Mouse (Mus musculus) erythroid progenitor cell, adult 5-6 weeks (primary cell): ENCODE measurements around the gene Ttll11. TPM values are rescaled to one million over a fixed set of nuclear protein-coding genes. Genes with fewer than 3 reads are reported as not detected.

Source experiments
- ATAC-seq: replicated peaks from 2 replicates; pipeline ENCODE4 v1.8.0; 2016; ENCODE audit warnings: moderate number of reproducible peaks, mild to moderate bottlenecking, moderate TSS enrichment, inconsistent platforms; ENCODE audit not compliant: poor library complexity, low FRiP score, severe bottlenecking
- total RNA-seq, 2 experiments: library from RNA; stranded (forward) in 1 of 2; stranded (reverse) in 1 of 2; fragments of 150-400 nt in 1 of 2; fragments of 186-747, 209-891 nt in 1 of 2; gene quantifications; 2 replicates each; pipeline versions ENCODE4 v1.2.3 to v1.2.4; 2015 to 2017; ENCODE audit warnings: low replicate concordance in 2 of 2

Gene Ttll11
- total RNA-seq, 2 experiments from 2014 or later, result not detected

DNA sequence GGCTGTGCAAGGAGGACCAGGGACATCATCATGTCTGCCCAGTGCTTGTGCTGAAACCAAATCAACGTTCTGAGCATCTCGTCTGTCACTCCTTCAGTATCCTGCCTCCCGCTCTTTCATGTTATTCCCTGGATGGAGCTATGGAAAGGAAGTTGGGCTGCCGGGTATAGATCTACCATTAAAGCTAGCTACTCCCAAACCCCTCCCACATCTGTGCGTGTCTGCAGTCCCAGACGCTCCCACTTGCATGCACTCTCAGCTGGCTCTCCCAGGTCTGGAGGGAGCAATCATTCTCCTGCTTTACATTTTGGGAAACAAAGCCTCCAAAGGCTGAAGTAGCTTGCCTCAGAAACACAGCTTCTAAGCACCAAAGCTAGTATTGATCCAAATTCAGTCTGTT, 146.2 kb downstream of the Ttll11 start:
- ATAC-seq, result no peak

DNA sequence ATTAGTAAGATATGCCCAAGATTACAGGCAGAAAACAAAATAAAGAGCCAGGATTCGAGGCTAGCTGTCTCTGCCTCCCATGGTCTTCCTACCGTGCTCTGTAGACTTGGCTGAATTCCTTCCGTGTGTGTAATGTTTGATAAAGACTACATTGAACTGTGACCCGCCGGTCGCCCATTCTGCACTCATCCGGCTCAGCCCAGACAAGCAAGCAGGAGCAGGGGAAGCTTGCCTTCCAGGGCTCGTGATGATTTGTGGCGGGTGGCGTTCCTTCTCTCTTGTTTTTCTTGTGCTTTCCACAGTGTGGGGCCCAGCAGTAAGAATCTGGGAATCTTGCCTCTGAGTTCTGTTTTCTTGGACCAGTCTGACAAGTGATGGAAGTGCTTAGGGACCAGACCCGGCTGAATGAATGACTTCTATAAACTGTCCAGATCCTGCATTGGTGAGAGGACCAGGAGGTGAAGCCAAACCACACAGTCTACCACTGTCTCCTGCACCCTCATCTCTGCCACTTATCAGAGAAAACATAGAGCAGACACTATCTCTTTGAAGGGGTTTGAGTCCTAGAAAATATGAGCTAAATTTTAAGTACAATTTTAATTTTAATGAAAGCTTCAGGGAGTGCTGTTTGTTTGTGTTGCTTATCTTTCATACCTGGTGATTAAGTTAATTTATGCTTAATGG, 146.8 kb downstream of the Ttll11 start:
- peak; percentile 58 for ATAC-seq

DNA sequence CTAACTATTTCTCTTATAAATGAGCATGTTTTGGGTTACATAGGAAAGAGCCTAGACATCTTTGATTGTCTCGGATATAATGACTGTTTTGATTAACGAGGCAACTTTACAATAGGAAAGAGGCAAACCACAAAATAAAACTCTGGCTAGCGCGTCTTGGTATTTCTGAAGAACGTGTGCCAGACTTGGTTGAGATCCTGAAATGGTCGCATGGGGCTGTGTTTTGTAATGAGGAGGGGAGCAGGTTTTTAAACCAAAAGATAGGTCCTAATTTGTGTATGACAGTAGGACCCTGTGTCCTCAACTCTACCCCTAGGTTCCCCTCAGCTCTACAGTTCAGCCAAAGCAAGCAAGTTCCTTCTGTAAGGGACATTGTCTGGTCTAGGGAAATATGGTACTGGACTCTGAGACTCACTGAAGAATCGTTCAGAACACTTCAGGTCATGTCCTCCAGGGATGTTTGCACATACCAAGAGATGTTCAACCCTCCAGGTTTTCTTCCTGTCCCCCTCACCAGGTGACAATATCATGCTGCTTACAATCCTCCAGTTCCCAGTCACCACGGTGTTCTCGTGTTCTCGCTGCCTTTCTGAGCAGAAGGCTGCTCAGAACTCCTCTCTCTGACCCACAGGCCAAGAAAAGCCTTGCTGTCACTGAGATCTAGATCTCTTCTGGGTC, 147.7 kb downstream of the Ttll11 start:
- 0 out of 2 replicates have a peak, but pooled peaks have one; percentile 25 for ATAC-seq

DNA sequence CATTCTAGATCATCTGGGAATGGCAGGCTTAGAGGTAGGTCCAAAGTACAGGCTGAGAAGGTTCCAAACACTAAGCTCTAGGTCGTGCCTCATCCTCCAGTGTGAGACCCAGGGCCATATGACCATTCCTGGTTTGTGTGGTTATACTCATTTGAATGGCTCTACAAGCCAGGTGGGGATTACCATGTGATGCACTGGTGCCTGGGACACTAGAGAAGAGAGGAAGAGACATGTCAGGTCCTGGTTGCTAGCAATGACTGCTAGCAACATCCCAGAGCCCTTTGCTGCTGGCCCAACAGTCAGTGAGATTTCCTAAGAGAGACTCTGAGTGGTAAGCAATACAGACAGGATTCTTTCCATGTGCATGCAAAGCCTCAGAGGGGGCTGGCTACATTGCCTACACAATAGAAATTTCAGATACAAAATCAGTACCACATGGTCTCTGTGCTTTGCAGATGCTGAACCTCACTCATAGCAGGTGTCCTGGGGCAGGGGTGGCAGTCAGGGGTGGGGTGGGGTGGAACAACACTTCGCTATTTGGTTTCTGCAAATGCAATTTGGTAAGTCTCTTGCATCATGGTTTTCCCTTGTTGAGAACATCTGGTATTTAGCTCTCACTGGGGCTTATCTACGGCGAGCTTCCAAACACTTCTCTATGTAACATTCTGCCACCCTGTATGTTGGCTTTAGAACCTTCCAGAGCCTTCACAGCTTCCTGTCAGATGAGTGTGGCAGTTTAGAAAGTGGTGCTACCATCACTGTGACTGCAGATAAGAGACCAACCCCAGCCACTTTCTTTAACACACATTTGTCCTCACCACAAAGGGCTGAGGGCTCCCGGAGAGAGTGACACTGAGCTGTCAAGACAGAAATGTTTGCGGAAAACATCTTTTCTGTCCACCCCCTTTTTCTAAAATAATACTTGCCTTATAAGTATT, 148.5 kb downstream of the Ttll11 start:
- 0 out of 2 replicates have a peak, but pooled peaks have one; percentile 33 for ATAC-seq

DNA sequence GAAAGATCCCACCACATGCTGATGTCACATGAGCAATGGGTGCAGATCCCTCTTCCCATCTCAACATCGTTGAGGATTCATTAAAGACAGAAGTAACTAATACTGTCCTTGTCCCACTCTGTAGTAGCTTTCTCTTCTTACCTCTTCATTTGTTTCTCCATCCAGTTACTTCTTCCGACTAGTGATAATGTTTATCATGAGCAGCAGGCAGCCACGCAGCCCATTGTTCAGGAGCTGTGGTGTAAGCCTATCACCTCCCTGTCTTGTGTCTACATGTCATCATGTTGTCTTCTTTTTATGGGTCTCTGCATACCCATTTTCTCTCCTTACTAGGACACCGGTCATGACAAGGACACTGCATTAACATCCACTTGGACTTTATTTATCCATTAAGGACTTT, 150.6 kb downstream of the Ttll11 start:
- no peak for ATAC-seq

DNA sequence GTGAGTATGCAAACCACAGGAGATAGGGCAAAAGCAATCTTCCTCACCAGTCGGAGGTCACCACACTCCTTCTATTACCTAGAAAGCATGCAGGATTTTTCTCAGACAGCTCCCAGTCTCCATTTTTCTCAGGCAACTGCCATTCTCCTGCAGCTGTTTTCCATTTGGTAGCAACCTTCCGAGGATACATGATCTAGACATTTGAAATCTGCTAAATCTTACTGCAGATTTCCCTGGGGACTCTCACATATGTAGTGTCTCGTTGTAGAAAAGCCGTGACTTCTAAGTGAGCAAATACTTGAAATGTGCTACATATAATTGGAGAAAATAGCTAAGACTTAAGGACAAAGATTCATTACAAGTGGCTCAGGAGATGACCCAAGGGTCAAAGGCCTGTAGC, 151.8 kb downstream of the Ttll11 start:
- ATAC-seq, result no peak

DNA sequence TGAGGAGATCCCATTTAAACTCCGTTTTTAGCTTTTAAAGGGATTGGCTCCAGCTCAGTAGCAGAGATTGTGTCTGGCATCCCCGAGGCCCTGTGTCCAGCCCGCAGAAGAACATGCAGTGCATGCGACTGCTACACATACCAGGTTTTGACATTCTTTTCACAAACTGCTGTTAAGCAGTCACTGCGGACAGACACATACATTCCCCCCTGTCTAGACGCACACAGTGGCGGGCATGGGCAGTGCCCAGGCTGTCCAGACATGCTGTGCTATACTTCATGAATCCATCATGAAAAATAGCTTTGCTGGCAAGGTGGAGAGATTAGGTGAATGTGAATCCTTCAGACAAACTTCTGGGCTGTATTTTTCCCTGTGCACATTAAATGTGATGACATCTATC, 154.6 kb downstream of the Ttll11 start:
- ATAC-seq, result no peak

DNA sequence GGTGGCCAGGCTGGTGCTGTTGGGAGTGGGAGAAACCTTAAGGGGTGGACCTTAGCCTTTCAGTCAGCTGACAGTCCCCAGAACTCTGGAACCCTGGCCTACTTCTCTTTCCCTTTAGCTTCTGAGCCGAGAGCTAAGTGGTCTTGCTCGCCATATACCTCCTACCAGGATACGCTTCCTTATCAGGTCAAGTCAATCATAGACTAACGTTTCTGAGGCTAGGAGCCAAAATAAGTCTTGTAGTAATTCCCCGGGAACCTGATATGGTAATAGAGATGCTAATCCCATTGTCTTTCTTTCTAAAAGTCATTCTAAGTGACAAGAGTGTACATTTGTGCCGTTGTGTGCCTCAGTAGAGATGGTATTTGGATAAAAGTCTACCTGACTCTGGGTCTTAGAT, 156.1 kb downstream of the Ttll11 start:
- ATAC-seq, result no peak

DNA sequence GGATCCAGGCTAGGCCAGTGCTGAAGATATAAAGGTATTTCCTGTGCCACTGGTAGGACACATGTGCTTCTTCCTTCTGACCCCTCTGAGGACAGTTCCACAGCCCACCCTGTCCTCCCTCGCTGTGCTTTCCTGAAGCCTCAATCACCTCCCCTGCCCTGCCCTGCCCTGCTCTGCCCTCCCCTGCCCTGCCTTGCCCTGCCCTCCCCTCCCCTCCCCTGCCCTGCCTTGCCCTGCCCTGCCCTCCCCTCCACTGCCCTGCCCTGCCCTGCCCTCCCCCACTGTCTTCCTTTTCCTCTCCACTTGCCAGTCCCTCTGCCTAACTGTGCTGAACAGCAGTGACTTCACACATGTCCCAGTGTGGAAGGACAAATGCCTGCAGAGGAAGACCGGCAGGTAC, 160.8 kb downstream of the Ttll11 start:
- ATAC-seq, result no peak

DNA sequence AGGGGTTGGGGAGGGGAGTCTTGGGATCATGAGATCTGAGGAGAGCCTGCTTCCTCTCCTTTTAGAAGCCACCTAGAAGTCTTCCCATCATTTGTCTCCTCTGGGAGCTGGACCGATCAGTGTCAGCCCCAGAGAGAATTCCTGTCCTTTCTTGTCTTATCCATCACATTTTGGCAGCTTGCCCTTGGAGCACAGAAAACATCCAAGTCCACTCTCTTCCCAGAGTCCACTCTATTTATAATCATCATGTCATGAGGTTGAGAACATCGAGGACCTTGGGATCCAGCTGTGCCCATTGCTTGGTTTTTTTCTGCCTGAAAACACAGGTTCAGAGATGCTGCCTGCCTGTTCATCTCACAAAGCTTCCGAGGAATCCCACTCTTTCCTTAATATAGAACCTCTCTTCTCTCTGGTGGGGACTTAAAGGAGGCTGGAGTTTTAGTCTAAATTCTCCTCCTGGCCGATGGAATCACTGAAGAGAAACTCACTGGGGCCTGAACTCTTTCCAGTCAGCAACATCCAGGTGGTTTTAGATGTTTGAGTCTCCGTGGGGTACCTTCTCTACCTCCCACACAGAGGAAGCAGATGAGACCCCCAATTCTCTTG, 163.6 kb downstream of the Ttll11 start:
- ATAC-seq, result no peak

DNA sequence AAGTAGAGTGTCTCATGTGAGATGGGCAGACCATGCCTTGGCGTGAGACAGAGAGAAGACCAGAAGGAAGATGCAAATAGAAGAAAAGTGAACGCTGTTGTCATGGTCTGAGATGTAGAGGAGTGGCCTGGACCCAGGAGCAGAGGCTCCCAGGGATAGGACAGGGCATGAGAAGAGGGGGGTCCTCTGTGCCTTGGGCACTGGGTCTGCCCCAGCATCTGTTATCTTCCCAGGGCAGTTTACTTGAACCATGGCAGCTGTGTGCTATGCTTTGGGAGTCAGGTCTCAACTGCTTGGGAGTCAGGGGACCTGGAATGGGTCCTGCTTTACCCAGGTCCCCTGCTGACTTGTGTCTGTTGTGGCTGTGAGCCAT, 167.2 kb downstream of the Ttll11 start:
- no peak for ATAC-seq

DNA sequence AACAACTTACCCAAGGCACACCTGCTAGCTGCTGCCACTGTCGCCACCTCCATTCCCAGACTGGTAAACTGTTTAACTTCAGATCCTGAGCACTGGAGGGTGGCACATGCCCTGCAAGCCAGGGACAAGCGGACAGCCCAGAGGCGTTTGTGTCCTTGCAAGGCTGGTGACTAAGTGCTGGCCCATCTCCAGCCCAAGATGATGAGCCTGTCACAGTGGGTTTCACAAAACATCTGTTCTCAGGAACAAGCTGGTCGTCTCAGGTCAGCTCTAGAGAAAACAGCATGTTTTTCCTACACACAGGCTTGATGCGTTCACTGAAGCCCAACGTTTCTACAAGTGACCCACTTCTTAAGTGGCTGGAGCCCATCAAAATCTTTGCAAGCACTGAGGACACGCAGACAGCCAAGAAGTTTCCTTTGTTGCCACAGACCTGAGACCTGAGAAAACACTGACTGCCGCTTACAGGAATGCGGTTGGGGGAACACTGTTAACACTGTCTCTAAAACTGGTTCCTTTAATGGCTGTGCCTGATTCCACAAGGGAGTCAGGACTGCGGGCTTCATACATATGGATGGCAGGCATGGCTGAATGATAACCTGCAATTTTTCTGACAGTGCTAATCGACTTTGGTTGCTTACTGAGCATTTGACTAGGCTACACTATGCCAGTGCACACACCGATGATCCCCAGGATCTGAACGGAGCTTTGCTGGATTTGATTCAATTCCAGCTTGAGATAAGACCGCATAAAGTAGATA, 167.7 kb downstream of the Ttll11 start:
- no peak for ATAC-seq

DNA sequence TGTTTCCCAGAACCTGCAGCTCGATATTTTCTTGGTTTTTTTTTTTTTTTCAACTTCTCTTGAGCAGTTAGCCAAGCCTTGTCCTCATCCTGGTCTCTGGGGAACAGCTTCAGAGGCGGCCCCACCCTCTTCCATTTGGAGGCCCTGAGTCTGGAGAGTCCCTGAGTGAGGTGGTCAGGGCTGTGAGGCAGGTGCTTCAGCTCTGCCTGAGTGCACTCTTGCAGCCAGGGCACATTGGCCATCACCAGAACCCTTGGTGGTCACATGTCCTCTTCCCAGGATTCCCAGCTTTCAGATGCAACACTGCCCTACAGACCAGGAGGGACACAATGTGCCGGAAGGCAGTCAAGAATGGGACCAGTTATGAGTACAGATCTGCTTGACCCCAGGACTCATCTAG, 169.7 kb downstream of the Ttll11 start:
- ATAC-seq, result no peak

DNA sequence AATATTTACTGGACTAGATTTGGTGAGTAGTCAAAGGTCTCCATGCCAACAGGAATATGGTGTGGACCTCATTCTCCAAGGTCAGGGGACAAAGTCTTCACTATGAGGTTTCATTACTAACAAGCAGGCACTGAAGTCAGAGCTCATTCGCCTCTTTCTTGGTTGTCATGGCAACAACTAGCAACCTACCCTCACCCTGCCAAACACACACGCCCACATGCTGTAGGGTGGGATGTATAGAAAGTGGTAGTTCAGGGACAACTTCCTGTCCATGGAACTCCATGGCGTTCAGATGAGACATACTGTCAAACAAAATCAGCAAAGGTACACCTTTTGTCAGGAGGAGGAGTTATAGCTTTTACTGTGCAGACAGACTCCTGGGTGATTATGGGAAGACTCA, 170.6 kb downstream of the Ttll11 start:
- ATAC-seq, result no peak

DNA sequence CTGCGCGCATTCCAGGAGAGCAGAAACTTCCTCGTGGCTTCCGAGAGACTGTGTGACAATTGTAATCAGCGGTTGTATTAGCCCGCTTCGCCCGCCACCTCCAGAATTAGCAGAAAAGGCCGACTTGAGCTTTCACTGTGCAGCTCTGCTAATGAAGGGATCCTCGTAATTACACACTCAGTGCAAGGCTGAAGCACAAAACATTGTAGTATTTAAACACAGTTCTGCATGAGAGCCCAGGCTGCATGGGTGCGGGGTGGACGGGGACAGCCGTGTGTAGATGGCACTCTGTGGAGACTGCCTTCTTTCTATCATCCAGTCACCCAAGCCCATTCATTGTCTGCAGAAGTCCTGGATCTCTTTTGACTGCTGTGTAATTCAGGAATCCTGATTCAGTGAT, 173.8 kb downstream of the Ttll11 start:
- ATAC-seq, result no peak

DNA sequence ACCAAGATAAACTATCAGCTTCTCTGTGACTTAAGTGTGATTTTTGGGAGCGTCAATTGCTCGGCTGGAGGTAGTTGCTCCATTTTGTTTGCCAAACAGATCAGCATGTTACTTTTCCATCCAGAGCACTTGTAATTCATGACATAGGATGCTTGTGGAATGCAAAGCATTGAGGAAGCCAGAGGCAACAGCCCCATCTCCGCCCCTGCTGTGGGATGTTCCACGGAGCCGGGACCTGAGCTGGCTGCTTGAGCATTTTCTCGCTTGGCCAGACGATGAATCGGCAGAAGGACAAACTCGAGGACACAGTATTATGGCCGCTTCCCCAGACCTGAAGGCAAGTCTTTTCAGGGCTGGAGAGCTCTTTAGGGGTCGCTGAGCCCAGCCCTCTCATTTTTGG, 176.6 kb downstream of the Ttll11 start:
- ATAC-seq, result no peak

DNA sequence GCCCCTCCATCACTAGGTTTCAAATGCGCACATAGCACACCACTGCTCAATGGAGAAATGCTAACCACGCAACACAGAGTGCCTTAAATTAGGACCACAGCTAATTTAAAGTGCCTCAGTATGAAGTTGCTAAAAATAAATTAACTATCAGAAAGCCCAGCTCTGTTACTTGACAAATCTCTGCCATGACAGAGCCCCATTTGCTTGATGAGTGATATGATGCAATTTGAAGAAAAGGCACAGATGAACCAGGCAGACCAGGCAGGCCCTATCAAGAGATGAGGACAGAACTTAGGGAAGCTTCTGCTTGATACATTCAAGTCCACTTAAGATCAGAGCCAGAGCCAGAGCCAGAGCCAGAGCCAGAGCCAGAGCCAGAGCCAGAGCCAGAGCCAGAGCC, 178.0 kb downstream of the Ttll11 start:
- ATAC-seq, result no peak

DNA sequence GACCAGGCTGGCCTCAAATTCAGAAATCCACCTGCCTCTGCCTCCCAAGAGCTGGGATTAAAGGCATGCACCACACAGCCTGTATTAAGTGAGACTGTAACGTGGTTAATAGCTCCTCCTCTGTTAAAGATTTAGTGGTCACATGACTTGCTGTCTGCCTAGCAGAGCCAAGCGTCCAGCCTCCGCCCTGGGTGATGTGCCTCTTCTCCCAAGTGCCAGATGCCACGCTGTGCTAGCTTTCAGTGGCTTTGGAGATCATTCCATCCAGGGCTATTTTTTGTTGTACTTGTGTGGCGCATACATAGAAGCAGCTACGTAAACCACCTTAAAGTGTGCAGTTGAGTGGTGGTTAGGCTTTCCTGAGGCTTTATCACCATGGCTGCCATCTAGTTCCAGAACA, 180.6 kb downstream of the Ttll11 start:
- no peak for ATAC-seq

DNA sequence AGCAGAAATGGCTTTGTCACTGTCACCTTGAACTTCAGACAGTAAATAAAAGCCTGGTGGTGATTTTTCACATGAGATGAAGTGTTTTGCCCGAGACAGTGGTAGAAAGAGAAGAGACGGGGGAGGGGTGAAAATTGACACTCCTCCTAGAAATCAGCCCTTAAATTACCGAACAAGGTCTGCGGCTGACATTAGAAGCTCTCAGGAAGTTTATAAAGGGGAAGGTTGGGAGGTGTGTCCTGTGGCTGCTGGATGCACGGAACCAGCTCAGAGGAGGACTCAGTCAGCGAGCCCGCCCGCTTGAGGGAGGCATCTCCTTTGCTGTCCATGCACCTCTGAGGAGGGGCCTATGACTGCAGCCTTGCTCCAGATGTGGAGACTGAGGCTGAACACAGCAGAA, 181.7 kb downstream of the Ttll11 start:
- ATAC-seq, result no peak
